Mouse (Mus musculus) lung, adult 2 months (tissue): ENCODE measurements around the gene Tjp3.

Experiments
- CTCF ChIP-seq: fragments of 200-500 bp; IDR thresholded peaks from 2 replicates; pipeline ENCODE4 v1.5.1; 2011; ENCODE audit warnings: mild to moderate bottlenecking, low read length, control low read depth; ENCODE audit not compliant: insufficient read depth
- POLR2A ChIP-seq: fragments of 200-500 bp; IDR thresholded peaks from 2 replicates; pipeline ENCODE4 v1.6.1; 2011; ENCODE audit warnings: low read depth, mild to moderate bottlenecking, control low read depth, low read length, borderline replicate concordance; ENCODE audit errors: extremely low read depth

- TF ChIP-seq CTCF (no peak), POLR2A (no peak)
These were observed 31.9 kb upstream of the Tjp3 start for GRCm38 (mm10) chr10:81323141-81323775.
